Mouse (Mus musculus) midbrain, embryonic 16.5 days (tissue): ENCODE results near the gene Tssk4. TPM values are rescaled to one million over a fixed set of nuclear protein-coding genes. Genes with fewer than 3 reads are reported as not detected.

Experiments
- ATAC-seq: fragments of 200-750 bp; cut with Nextera tagmentation; 2 replicates; pipeline ENCODE4 v1.8.0; 2017; ENCODE audit warnings: moderate TSS enrichment
- H3K27ac ChIP-seq: fragments of 300-500 bp; sonication (generic); 2 replicates; pipeline ENCODE4 v1.5.1; 2014; ENCODE audit warnings: mild to moderate bottlenecking, low read length, mixed read lengths
- H3K27me3 ChIP-seq: fragments of 300-500 bp; sonication (generic); 2 replicates; pipeline ENCODE4 v1.6.1; 2014; ENCODE audit warnings: low read depth, low read length, mixed read lengths; ENCODE audit not compliant: control insufficient read depth, insufficient read depth
- H3K36me3 ChIP-seq: fragments of 300-500 bp; sonication (generic); 2 replicates; pipeline ENCODE4 v1.6.1; 2014; ENCODE audit warnings: mild to moderate bottlenecking, low read length, moderate library complexity, mixed read lengths; ENCODE audit not compliant: control insufficient read depth, insufficient read depth
- H3K4me1 ChIP-seq: fragments of 300-500 bp; sonication (generic); 2 replicates; pipeline ENCODE4 v1.6.1; 2014; ENCODE audit warnings: mild to moderate bottlenecking, low read length, mixed read lengths; ENCODE audit not compliant: control insufficient read depth, insufficient read depth
- H3K4me2 ChIP-seq: fragments of 300-500 bp; sonication (generic); 2 replicates; pipeline ENCODE4 v1.6.1; 2014; ENCODE audit warnings: mild to moderate bottlenecking, low read length, mixed read lengths
- H3K4me3 ChIP-seq: fragments of 300-500 bp; sonication (generic); 2 replicates; pipeline ENCODE4 v1.5.1; 2014; ENCODE audit warnings: low read depth, mild to moderate bottlenecking, low read length, moderate library complexity, mixed read lengths
- H3K9ac ChIP-seq: fragments of 300-500 bp; sonication (generic); 2 replicates; pipeline ENCODE4 v1.6.1; 2014; ENCODE audit warnings: low read depth, low read length, mixed read lengths
- H3K9me3 ChIP-seq: fragments of 300-500 bp; sonication (generic); replicated peaks from 2 replicates; pipeline ENCODE4 v1.6.1; 2014; ENCODE audit warnings: mild to moderate bottlenecking, low read length, mixed read lengths; ENCODE audit not compliant: control insufficient read depth, poor library complexity, severe bottlenecking
- WGBS: fragments of 180-500 bp; shearing (Covaris S2); extraction: QIAGEN DNeasy Blood & Tissue Kit; methylation state at CpG from one replicate; pipeline ENCODE4 v1.1.7; 2014; 5-methylcytosine and 5-hydroxymethylcytosine counted together
- polyA plus RNA-seq: library from polyadenylated mRNA; unstranded; fragments of >200 nt; fragmentation: Nextera tagmentation; extraction: Ambion mirVana; gene quantifications from 2 replicates; pipeline ENCODE4 v1.2.1, GENCODE M21; 2015

The Tssk4 gene
- polyA plus RNA-seq, 1 experiment from 2014 or later, result 0.28 TPM

- ATAC-seq, result no peak
- WGBS, result 51% methylated on average over 2 of the region's 2 CpGs
- Histone ChIP-seq H3K4me1 (no peaks in the 10 kb centered on the region), H3K27me3 (no peaks in the 10 kb centered on the region), H3K27ac (no peak overlapping the region), H3K4me3 (no peak overlapping the region), H3K36me3 (no peaks in the 10 kb centered on the region), H3K9ac (no peak overlapping the region), H3K9me3 (no peaks in the 10 kb centered on the region), H3K4me2 (no peak overlapping the region)
These were observed 34.1 kb upstream of the Tssk4 start for GRCm38 (mm10) chr14:55615876-55616275.

GRCm38 (mm10) chr14:55616844-55617243, 33.1 kb upstream of the Tssk4 start:
- no peak overlapping the region for H3K4me2 ChIP-seq
- no peaks in the 10 kb centered on the region for H3K9me3 ChIP-seq
- no peak for ATAC-seq
- 85% methylated on average over 2 of the region's 2 CpGs for WGBS
- H3K36me3 ChIP-seq, result no peaks in the 10 kb centered on the region
- no peak overlapping the region for H3K4me3 ChIP-seq
- no peaks in the 10 kb centered on the region for H3K4me1 ChIP-seq
- no peak overlapping the region for H3K9ac ChIP-seq
- H3K27me3 ChIP-seq, result no peaks in the 10 kb centered on the region
- no peak overlapping the region for H3K27ac ChIP-seq

GRCm38 (mm10) chr14:55617822-55618221, 32.2 kb upstream of the Tssk4 start, which contains the start of gene Rec8:
Gene Rec8, plus strand, starts transcription at chr14:55618037.
- peak; percentile 79 for ATAC-seq
- Histone ChIP-seq H3K4me3 (peak within 1 kb of the TSS; percentile 26), H3K27me3 (no peaks in the 10 kb centered on the region), H3K4me2 (peak within 1 kb of the TSS; percentile 26; the same call in 1 of the 2 replicates), H3K36me3 (no peaks in the 10 kb centered on the region), H3K9me3 (no peaks in the 10 kb centered on the region), H3K27ac (no peak within 1 kb of the TSS), H3K4me1 (no peaks in the 10 kb centered on the region), H3K9ac (no peak within 1 kb of the TSS)
- 29% methylated on average over 21 of the region's 21 CpGs for WGBS

- peak overlapping the region; percentile 26; the same call in 1 of the 2 replicates for H3K4me2 ChIP-seq
- WGBS, result 54% methylated on average over 22 of the region's 22 CpGs
- H3K36me3 ChIP-seq, result 0 out of 2 replicates have a peak, but pooled peaks cover 2% of the 10 kb centered on the region
- no peak overlapping the region for H3K27ac ChIP-seq
- no peak overlapping the region for H3K9ac ChIP-seq
- ATAC-seq, result no peak
- no peaks in the 10 kb centered on the region for H3K4me1 ChIP-seq
- no peaks in the 10 kb centered on the region for H3K9me3 ChIP-seq
- no peaks in the 10 kb centered on the region for H3K27me3 ChIP-seq
- peak overlapping the region; percentile 26 for H3K4me3 ChIP-seq
These were observed 31.3 kb upstream of the Tssk4 start for GRCm38 (mm10) chr14:55618486-55619195.

GRCm38 (mm10) chr14:55628077-55628827, 21.7 kb upstream of the Tssk4 start:
- no peak overlapping the region for H3K27ac ChIP-seq
- 97% methylated on average over 26 of the region's 27 CpGs for WGBS
- H3K4me1 ChIP-seq, result no peaks in the 10 kb centered on the region
- no peak overlapping the region for H3K4me3 ChIP-seq
- no peaks in the 10 kb centered on the region for H3K27me3 ChIP-seq
- H3K9ac ChIP-seq, result no peak overlapping the region
- no peaks in the 10 kb centered on the region for H3K9me3 ChIP-seq
- peaks cover 59% of the 10 kb centered on the region for H3K36me3 ChIP-seq
- no peak overlapping the region for H3K4me2 ChIP-seq
- no peak for ATAC-seq

- Histone ChIP-seq H3K9me3 (no peaks in the 10 kb centered on the region), H3K36me3 (peaks cover 61% of the 10 kb centered on the region), H3K27ac (no peak overlapping the region), H3K4me1 (0 out of 2 replicates have a peak, but pooled peaks cover 1% of the 10 kb centered on the region), H3K27me3 (no peaks in the 10 kb centered on the region), H3K9ac (no peak overlapping the region), H3K4me3 (no peak overlapping the region), H3K4me2 (no peak overlapping the region)
- 47% methylated on average over 5 of the region's 5 CpGs for WGBS
- no peak for ATAC-seq
These were observed 20.7 kb upstream of the Tssk4 start for GRCm38 (mm10) chr14:55629312-55629711.

- 3% methylated on average over 23 of the region's 23 CpGs for WGBS
- Histone ChIP-seq H3K9ac (peak overlapping the region; percentile 91), H3K27ac (peak overlapping the region; percentile 81), H3K9me3 (no peaks in the 10 kb centered on the region), H3K27me3 (no peaks in the 10 kb centered on the region), H3K4me2 (peak overlapping the region; percentile 97), H3K4me1 (peaks cover 13% of the 10 kb centered on the region), H3K36me3 (peaks cover 26% of the 10 kb centered on the region), H3K4me3 (peak overlapping the region; percentile 78)
- peak; percentile 27 for ATAC-seq
These were observed 15.0 kb upstream of the Tssk4 start for GRCm38 (mm10) chr14:55634874-55635522.

GRCm38 (mm10) chr14:55635523-55636007, 14.4 kb upstream of the Tssk4 start, which contains the start of gene Ipo4:
Gene Ipo4, minus strand, starts transcription at chr14:55635957.
- H3K4me3 ChIP-seq, result peak within 1 kb of the TSS; percentile 78

More at GRCm38 (mm10) chr14:55635523-55636007, 14.4 kb upstream of the Tssk4 start, which contains the start of gene Ipo4:
- Histone ChIP-seq H3K27ac (peak within 1 kb of the TSS; percentile 81), H3K9me3 (no peaks in the 10 kb centered on the region), H3K9ac (peak within 1 kb of the TSS; percentile 91), H3K27me3 (no peaks in the 10 kb centered on the region), H3K4me1 (peaks cover 13% of the 10 kb centered on the region), H3K36me3 (peaks cover 25% of the 10 kb centered on the region), H3K4me2 (peak within 1 kb of the TSS; percentile 97)
- peak; percentile 94 for ATAC-seq
- WGBS, result 2% methylated on average over 31 of the region's 33 CpGs
